Mouse (Mus musculus) liver, embryonic 14.5 days (tissue): ENCODE measurements around the gene Pin1. TPM values are rescaled to one million over a fixed set of nuclear protein-coding genes. Genes with fewer than 3 reads are reported as not detected.
"Not testable (repeated sequence)": the region's sequence is repeated elsewhere in the genome, so short reads cannot be mapped to it uniquely, and the experiment has no call there.

ENCODE experiments used
- ATAC-seq: fragments of 200-750 bp; cut with Nextera tagmentation; 2 replicates; pipeline ENCODE4 v1.8.0; 2017; ENCODE audit warnings: moderate number of reproducible peaks, mild to moderate bottlenecking, moderate library complexity; ENCODE audit not compliant: insufficient read depth
- DNase-seq, 3 experiments: peaks; one replicate each; pipeline ENCODE4 v3.0.0-alpha.2; 2012 to 2013; ENCODE audit warnings: low read depth in 3 of 3, low spot score in 3 of 3
- H3K27ac ChIP-seq: fragments of 300-500 bp; sonication (generic); 2 replicates; pipeline ENCODE4 v1.5.1; 2014; ENCODE audit warnings: moderate library complexity, mild to moderate bottlenecking, control low read depth, inconsistent platforms
- H3K27me3 ChIP-seq: fragments of 300-500 bp; sonication (generic); 2 replicates; pipeline ENCODE4 v1.6.1; 2014; ENCODE audit warnings: mild to moderate bottlenecking, low read length, moderate library complexity; ENCODE audit not compliant: control insufficient read depth, insufficient read depth
- H3K36me3 ChIP-seq: fragments of 300-500 bp; sonication (generic); replicated peaks from 2 replicates; pipeline ENCODE4 v1.6.1; 2014; ENCODE audit warnings: low read depth; ENCODE audit not compliant: control insufficient read depth, insufficient read depth
- H3K4me1 ChIP-seq, 2 experiments: fragments of 200-500 bp in 1 of 2; fragments of 300-500 bp in 1 of 2; sonication (generic) in 1 of 2; replicated peaks; 2 replicates each; pipeline ENCODE4 v1.6.1; 2012 to 2014; ENCODE audit warnings: antibody characterized with exemption in 1 of 2, inconsistent platforms in 1 of 2, low read length in 1 of 2; ENCODE audit not compliant: control insufficient read depth in 2 of 2, insufficient read depth in 2 of 2
- H3K4me2 ChIP-seq: fragments of 300-500 bp; sonication (generic); 2 replicates; pipeline ENCODE4 v1.6.1; 2014; ENCODE audit warnings: low read depth, mild to moderate bottlenecking, control low read depth, moderate library complexity
- H3K4me3 ChIP-seq, 2 experiments: fragments of 200-500 bp in 1 of 2; fragments of 300-500 bp in 1 of 2; sonication (generic) in 1 of 2; 2 replicates each; pipeline ENCODE4 v1.5.1; 2012 to 2014; ENCODE audit warnings: low read depth in 2 of 2, low read length in 2 of 2, mild to moderate bottlenecking in 2 of 2, control low read depth in 1 of 2, inconsistent platforms in 1 of 2, moderate library complexity in 1 of 2; ENCODE audit not compliant: insufficient read depth in 1 of 2
- H3K9ac ChIP-seq: fragments of 300-500 bp; sonication (generic); replicated peaks from 2 replicates; pipeline ENCODE4 v1.6.1; 2014; ENCODE audit warnings: mild to moderate bottlenecking, control low read depth, moderate library complexity
- H3K9me3 ChIP-seq: fragments of 300-500 bp; sonication (generic); 2 replicates; pipeline ENCODE4 v1.6.1; 2016; ENCODE audit warnings: low read length, mixed read lengths; ENCODE audit not compliant: control insufficient read depth
- CTCF ChIP-seq: IDR thresholded peaks from 2 replicates; pipeline ENCODE4 v1.5.1; 2016; ENCODE audit warnings: antibody characterized with exemption, low read depth, control low read depth
- EP300 ChIP-seq: IDR thresholded peaks from 2 replicates; pipeline ENCODE4 v1.6.1; 2016; ENCODE audit warnings: antibody characterized with exemption, low read depth
- WGBS: fragments of 180-500 bp; shearing (Covaris S2); extraction: QIAGEN DNeasy Blood & Tissue Kit; methylation state at CpG from one replicate; pipeline ENCODE4 v1.1.7; 2014; ENCODE audit not compliant: insufficient replicate concordance; 5-methylcytosine and 5-hydroxymethylcytosine counted together
- polyA plus RNA-seq, 2 experiments: library from polyadenylated mRNA; depleted of rRNA in 1 of 2; stranded (reverse) in 1 of 2; unstranded in 1 of 2; fragments of >200 nt; fragmentation: Nextera tagmentation in 1 of 2; extraction: Ambion mirVana in 1 of 2; gene quantifications; 2 replicates each; pipeline versions ENCODE4 v1.2.1 to v1.2.3; 2012 to 2014

The Pin1 gene
- polyA plus RNA-seq, 2 experiments, result 12.5 to 27.1 TPM

- ATAC-seq (no peak), DNase-seq (no peak)
- Histone ChIP-seq H3K4me3 (no peak overlapping the region), H3K4me1 (no peaks in the 10 kb centered on the region), H3K27ac (no peak overlapping the region), H3K36me3 (no peaks in the 10 kb centered on the region), H3K9ac (no peak overlapping the region), H3K9me3 (no peaks in the 10 kb centered on the region), H3K4me2 (no peak overlapping the region), H3K27me3 (no peaks in the 10 kb centered on the region)
- 37% methylated on average over 16 of the region's 17 CpGs for WGBS
- TF ChIP-seq CTCF (no peak), EP300 (no peak)
Measured at GRCm38 (mm10) chr9:20685081-20685861, 33.4 kb downstream of the Pin1 start.

GRCm38 (mm10) chr9:20689403-20689802 is 37.5 kb downstream of the Pin1 start:
- peaks cover 7% of the 10 kb centered on the region for H3K27me3 ChIP-seq
- H3K9me3 ChIP-seq, result no peaks in the 10 kb centered on the region
- no peak overlapping the region for H3K9ac ChIP-seq
- H3K36me3 ChIP-seq, result no peaks in the 10 kb centered on the region
- H3K4me3 ChIP-seq, result no peak overlapping the region
- H3K4me1 ChIP-seq, result no peaks in the 10 kb centered on the region
- DNase-seq (no peak), ATAC-seq (no peak)
- WGBS, result 0% methylated on average over 1 of the region's 1 CpGs
- H3K4me2 ChIP-seq, result no peak overlapping the region
- H3K27ac ChIP-seq, result no peak overlapping the region
- TF ChIP-seq EP300, result no peak
- no peak for TF ChIP-seq CTCF

- Histone ChIP-seq H3K4me1 (no peaks in the 10 kb centered on the region), H3K36me3 (no peaks in the 10 kb centered on the region), H3K4me3 (no peak overlapping the region), H3K9ac (no peak overlapping the region), H3K27me3 (peaks cover 12% of the 10 kb centered on the region), H3K4me2 (no peak overlapping the region), H3K9me3 (no peaks in the 10 kb centered on the region), H3K27ac (no peak overlapping the region)
- no peak for TF ChIP-seq CTCF
- TF ChIP-seq EP300, result no peak
- ATAC-seq (no peak), DNase-seq (no peak)
- 5% methylated on average over 4 of the region's 4 CpGs for WGBS
Measured at GRCm38 (mm10) chr9:20689913-20690312, 38.0 kb downstream of the Pin1 start.

GRCm38 (mm10) chr9:20690449-20690848 is 38.6 kb downstream of the Pin1 start:
- not testable (repeated sequence) for H3K9me3 ChIP-seq, H3K4me3 ChIP-seq, H3K9ac ChIP-seq, DNase-seq, H3K4me2 ChIP-seq, H3K4me1 ChIP-seq, ATAC-seq, H3K36me3 ChIP-seq, H3K27ac ChIP-seq
- WGBS, result 70% methylated on average over 2 of the region's 2 CpGs
- peaks cover 16% of the 10 kb centered on the region for H3K27me3 ChIP-seq

GRCm38 (mm10) chr9:20692863-20693262 is 41.0 kb downstream of the Pin1 start:
- no peak for ATAC-seq
- 72% methylated on average over 3 of the region's 3 CpGs for WGBS
- Histone ChIP-seq H3K9me3 (no peaks in the 10 kb centered on the region), H3K27me3 (peaks cover 18% of the 10 kb centered on the region), H3K27ac (no peak overlapping the region), H3K9ac (no peak overlapping the region), H3K4me2 (no peak overlapping the region), H3K36me3 (no peaks in the 10 kb centered on the region), H3K4me3 (no peak overlapping the region), H3K4me1 (no peaks in the 10 kb centered on the region)
- TF ChIP-seq EP300, result no peak
- no peak for TF ChIP-seq CTCF
- no peak for DNase-seq
